Mouse (Mus musculus): ENCODE measurements around the gene Zfp786.
"Not testable (repeated sequence)": the region's sequence is repeated elsewhere in the genome, so short reads cannot be mapped to it uniquely, and the experiment has no call there.

Zfp786 gene

DNA sequence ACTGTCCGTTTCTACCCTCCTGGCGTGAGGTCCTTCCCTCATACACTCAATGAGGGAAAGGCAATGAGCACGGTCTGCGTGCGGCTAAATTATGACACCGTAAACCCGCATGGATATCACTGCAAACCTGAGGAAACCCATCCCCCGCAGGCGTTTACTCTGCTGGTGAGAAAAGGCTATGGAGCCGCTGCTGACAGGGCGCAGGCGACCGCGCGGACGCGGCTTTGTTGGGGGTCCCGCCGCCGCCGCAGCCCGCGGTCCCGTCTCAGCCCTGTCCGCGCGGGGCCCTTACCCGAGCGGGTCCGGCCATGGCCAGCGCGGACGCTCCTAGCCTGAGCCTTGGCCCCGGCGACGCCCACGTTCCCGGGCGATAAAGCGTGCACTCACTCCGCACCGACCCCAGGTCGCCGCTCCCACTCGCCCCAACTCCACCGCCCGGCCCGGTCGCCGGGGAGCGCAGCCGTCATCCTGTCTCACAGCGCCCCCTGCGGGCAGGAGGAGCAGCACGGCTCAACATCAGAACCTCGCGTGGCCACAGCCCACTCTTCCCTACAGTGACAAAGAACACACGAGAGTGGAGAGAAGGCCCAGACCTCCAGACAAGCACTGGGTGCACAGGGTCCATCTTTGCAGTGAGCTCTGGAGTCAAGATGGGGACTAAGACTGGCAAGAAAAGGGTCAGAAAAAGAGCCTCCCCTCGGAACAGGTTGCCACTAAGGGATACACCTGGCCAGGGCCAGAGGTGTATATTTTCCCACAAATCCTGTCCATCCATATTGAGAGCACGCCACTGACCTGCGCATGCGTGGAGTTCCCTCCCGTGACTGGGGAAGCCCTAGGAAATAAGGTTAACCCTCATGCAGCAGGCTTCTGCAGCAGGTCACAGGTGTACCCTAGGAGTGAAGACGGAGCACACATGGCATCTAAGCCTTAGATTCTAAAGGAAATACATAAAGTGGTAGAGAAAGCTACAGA, at the start of gene Zfp786:
Gene Zfp786, minus strand, starts transcription at position 764 of the 975 bp plus-strand sequence.
- peak; percentile 98 for DNase-seq

DNA sequence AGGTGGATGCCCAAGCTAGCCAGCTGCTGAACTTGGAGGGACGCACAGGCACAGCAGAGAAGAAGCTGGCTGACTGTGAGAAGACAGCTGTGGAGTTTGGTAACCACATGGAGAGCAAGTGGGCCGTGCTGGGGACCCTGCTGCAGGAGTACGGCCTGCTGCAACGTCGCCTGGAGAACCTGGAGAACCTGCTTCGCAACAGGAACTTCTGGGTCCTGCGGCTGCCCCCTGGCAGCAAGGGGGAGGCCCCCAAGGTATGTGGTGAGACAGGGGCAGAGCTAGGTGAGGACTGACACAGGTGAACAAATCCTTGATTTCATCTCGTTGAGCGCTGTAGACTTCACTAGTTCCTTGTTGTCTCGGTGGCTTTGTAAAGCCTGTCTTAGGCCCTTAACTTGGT, 49.5 kb upstream of the Zfp786 start:
- DNase-seq: no peak

DNA sequence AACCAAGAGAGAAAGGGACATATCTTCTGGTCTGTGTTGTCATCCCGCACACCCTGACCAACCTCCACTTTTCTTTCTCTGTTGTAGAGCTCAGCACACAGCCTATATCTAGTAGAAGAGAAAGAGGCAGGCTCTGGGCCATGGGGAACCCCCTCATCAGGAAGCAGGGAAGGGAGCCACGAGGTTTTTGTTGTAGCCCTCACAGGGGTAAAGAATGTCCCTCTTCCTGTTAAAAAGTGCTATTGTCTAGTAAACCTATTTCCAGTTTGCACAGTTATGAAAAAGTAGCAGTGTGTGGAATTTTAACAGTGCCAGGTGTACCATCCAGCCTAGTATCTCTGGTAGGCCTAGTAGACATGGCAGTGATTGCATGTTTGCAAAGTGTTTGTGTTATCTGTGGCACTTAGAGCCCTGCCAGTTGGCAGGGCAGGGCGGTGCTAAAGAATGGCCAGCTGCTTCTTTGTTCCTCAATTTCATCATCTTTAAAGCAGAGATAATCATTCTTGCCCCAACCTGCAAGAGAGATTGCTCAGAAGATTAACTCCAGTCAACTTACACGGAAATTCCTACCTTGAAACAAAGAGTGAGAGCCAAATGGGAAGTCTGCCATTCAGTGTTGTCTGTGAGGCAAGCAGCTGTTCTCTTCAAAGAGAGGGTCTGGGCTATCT, 48.5 kb upstream of the Zfp786 start:
- DNase-seq: no peak

DNA sequence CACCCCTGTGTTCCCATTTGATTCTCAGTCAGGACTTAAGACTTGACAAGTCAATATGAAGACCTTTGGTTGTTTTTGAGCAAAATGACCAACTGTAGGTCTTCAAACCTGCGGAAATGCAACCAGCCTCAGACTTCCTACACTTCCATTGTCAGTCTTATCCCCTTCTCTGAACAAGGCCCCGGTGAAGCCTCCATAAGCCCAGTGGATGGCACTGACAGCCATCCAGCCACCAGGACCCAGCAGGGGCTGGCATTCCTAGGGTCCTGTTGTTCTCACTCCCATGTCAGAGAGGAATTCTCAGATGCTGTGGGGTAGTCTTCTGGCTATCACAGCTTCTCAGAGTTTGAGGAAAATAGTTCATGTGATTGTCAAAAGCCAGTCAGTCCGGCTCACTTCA, 47.9 kb upstream of the Zfp786 start:
- DNase-seq: no peak

DNA sequence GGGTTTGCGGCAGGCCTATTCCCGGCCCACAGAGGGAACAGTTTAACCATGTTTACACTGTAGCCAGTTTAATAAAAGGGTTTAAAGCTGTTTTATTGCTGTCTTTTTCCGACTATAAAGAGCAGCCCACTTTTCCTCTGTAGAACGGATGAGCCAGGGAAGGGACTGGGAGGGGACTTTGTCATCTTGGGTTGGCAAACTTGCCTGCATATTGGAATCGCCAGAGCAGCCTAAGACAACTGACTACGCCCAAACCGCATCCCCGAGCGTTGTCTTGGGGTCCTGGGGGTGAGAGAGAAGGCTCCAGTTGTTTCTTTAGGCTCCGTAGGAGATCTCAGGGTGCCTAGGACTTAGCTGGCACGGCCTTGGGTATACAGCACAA, 47.5 kb upstream of the Zfp786 start:
- no peak for DNase-seq

DNA sequence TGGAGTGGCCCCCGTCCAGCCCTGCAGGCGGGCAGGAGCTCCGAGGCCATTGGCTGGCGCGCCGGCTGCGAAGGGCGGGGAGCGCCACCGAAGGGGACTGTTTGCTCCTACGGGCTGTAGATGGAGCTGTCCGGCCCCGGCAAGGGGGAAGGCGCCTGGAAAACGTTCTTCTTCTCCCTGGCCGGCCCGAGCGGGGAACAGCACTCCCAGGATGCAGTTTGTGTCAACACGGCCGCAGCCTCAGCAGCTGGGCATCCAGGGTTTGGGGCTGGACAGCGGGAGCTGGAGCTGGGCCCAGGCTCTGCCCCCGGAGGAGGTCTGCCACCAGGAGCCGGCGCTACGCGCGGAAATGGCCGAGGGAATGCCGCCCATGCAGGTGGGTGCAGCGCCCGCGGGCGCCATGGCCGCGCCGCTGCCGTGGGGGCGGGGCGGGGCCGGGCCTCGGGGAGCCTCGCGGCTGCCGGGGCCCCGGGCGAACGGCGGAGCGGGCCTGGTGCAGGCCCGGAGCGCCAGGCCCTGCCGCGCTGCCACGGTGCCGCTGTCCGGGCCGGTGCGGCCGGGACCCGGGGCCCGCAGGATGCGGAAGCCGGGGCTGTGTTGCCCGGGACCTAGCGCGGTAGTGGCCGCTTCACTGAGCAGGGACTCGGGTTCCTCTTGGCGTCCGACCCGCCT, 46.9 kb upstream of the Zfp786 start:
- peak; percentile 86 for DNase-seq

DNA sequence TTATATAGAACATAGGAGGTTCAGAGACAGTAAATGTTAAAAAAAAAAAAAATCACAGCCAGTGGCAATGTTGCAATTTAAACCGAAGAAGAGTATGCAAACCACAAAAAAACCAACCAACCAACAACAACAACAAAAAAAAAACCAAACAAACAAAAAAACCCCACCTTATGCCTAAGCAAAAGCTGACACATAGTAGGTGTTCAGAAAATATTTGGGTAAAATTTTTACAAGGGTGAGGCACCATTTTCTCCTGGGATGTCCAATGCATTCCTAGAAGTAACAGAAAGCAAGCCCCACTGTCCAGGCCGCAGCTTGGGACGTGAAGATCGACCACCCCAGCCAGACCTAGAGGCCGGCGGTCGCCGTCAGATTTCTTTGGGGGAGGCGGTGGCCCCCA, 46.4 kb upstream of the Zfp786 start, which contains the start of gene Zfp282:
Gene Zfp282, plus strand, starts transcription at position 147 of the 400 bp plus-strand sequence.
- DNase-seq: no peak

DNA sequence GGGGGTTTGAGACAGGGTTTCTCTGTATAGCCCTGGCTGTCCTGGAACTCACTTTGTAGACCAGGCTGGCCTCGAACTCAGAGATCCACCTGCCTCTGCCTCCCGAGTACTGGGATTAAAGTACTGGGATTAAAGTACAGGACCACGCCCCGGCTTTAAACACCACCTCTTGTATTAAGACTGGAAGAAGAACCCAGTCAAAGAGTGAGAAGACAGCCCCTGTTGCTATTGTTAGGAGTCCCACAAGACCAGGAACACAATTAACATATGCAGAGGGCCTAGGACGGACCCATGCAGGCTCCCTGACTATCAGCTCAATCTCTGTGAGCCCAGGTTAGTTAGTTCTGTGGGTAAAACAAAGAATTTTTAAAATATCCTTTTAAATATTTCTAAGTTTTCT, 41.6 kb upstream of the Zfp786 start:
- no peak for DNase-seq

DNA sequence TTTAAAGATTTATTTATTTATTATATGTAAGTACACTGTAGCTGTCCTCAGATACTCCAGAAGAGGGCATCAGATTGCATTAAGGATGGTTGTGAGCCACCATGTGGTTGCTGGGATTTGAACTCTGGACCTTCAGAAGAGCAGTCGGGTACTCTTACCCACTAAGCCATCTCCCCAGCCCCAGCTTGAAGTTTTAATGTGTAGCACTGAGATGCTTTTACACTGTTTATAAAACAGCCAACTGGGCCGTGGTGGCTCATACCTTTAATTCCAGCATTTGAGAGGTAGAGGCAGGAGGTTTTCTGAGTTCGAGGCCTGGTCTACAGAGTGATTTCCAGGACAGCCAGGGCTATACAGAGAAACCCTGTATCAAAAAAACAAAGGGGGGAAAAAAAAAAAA, 27.1 kb upstream of the Zfp786 start:
- not testable (repeated sequence) for DNase-seq

DNA sequence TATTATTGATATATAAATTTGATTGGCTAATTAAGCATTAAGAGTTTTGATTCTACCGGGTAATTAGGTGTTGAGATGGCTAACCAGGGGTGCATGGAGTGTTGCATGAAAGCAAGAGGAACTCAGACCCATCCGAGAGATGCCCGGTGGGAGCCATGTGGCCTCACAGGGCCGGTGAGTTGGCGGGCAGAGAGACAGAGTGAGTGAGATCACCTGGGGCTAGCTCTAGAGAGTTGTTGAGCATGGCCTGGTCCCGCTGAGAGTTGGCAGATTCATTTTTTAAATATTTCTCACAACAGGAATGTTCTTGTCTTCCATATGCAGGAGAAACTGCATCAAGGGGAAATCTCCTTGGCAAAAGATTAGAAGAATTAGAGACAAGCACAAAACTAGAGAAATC, 26.6 kb upstream of the Zfp786 start:
- DNase-seq: no peak

DNA sequence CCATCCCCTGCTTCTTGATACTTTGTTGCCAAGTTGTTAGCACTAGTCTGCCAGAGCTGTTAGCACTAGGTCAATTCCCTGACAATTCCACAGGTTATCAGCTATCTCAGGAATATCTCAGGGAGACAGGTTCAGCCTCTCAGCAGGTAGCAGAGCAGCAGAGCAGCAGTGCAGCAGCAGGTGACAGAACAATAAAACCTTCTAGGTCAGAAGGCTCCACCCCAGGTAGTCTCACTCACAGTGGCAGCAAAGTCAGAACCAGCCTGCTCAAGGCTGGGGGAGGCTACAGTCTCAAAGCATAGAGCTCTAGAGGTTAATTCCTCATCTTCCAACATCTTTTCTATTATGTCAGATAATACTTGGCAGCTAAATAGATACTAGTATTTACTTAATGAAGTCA, 15.1 kb upstream of the Zfp786 start:
- no peak for DNase-seq

DNA sequence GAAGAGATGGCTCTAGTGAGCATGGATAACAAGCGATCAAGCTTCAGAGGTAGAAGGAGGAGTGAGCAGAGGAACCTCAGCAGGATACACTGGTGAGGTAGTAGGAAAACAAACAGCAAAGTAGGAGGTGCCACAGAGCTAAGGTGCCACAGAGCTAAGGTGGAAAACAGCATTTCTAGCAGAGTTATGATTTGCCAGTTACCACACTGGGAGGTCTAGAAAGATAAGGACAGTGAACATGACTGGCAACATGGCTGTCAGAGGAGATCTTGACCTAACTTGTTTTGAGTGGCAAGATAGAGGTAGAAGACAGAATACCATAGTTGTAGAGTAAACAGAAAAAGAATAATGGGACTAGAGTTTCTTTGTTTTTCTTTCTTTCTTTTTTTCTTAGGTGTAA, 11.7 kb upstream of the Zfp786 start:
- DNase-seq: no peak

DNA sequence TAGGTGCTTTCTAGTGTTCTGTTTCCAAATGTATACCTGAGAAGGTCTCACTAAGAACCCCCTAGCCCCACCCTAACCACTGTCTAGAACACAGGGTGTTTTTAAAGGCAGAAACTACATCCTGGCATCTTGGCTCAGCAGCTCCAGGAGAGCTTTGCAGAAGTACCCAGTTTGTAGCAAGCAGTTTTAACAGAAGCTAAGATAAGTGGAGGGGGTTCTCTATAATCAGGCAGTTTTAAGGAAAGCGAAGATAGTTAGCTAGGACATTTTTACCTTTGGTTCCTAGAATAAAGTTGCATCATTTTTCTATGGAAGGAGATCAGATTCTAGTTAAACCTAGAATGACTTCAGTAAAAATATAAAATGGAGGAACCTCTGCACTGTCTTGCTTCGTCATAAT, 11.2 kb upstream of the Zfp786 start:
- no peak for DNase-seq

DNA sequence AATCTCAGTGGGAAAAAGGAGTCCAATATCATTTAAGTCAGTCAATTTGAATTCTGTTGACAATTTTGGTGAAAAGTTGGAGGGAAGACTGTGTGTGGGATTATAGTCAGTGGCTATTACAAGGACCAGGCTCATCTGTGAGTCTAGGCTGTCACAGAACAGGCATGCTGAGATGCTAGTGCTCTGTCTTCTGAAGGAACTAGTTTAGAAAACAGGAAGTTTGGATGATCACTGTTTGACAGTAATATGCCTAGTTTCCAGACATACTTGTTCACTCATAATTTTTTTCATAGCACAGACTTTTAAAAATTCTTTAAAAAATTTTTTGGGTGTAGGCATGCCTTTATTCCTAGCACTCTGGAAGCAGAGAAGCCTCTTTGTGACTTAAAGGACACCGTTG, 10.4 kb upstream of the Zfp786 start:
- DNase-seq: no peak

DNA sequence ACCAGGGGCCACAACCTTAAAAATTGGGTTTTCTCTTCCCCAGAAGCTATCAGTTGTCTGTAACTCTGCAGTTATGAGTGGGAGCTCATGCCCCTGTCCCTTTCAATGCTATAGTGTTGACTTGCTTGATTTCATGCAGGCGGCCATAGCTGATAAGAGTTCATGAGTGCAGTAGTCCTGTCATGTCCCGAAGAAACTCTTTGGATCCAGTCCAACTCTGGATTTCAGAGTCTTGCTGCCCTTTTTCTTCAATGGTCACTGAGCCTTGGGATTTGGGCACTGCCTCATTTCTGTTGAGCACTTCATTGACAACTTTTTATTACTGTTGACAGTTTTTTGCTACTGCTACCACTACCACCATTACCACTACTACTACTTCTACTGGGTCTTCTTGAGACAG, 7.0 kb upstream of the Zfp786 start:
- DNase-seq: no peak

DNA sequence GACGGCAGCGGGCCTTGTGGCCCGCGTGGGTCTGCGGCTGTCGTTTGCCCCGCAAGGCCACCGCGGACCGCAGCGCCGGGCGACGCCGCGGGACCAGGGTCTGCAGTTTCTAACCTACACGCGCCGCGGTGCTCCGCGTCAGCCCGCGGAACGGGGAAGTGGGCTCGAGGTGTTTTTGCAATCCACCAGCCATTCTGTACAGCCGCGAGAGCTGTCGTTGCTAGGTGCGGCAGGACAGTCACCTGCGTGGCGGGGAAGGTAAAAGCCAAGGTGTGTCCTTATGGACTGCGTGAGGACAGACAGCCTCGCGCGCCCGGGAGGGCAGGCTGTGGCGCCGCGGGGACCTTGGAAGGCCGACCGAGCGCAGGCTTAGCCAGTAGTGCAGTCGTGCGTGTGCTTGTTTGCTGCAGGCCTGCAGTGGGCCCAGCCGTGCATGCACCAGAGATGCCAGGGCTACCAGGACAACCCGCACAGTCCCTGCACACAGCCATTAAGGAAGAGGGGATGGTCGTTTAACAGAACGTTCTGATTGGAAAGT, 5.4 kb upstream of the Zfp786 start:
- DNase-seq: peak; percentile 43

DNA sequence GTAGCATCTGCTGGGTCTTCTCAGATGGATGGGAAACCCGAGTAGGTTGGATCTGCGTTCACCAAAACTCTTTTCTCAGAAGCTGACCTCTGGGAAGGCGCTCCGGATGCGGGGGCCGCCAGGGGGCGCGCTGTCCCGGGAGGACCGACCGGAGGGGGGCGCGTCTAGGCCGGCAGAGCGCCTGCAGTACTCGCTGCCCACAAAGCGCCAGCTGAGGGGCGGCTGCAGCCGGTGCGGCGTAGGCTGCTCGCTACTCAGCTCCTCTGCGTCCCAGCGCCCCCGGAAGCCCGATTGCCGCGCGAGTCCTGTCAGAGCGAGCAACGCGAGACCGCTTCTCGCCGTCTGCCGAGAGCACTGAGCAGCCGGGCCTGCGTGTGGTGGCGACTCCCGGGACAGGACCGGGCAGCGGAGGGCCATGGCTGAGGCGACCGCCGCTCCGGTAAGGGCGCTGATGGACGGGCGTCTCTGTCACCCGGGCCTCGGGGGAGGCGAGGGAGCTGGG, 4.9 kb upstream of the Zfp786 start, which contains the start of gene Zfp398:
Gene Zfp398, plus strand, starts transcription at position 180 of the 502 bp plus-strand sequence.
- DNase-seq: peak; percentile 98

DNA sequence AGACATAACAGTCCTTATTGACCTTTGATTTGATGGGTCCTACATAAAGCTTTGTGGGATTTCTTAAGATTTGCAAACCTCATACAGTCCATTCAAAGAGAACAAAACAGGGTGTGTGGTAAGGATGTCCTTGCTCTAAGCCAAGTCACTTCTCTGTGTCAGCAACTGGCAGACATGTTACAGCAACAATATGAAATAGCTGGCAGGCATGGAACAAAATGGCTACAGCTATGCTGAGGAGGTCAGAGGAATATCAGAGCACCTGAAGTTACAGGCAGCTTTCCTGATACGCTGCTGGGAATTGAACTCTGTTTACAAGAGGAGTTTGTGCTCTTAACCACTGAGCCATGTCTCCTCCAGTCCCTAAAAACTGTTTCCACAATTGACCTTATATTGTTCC, 1.6 kb upstream of the Zfp786 start:
- no peak for DNase-seq

DNA sequence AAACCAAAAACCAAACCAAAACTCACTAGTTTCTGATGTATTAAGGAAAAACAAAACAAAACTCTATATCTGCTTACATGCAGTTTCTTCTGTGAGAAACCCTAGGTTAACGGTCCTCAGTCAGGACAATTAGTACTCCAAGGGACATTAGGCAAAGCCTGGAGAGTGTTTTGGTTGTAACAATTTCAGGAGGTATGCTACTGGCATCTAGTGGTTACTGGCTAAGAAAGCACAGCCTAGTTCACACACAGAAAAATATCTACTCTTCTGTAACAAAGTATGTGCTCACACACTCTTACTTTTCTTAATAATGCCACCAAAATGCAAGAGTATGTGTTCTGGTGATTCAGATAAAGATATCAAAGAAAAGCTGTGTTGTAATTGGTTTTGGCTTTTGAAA, 1.7 kb downstream of the Zfp786 start:
- DNase-seq: no peak

DNA sequence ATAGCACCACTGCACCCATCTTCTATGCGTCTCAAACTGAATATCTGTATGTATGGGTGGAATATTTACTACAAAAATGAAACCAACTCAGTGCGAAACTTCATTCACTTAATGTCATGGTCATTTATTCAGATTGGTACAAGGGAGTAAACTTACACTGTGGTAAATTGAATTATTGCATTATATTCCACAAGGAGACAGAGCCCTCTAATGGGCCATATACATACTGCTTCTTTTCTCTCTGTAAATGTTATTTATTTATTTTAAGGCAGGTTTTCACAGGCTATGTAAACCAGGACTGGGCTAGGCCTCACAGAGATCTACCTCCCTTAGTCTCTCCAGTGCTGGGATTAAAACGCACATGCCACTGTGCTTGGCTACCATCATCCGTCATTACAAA, 3.2 kb downstream of the Zfp786 start:
- DNase-seq: no peak

DNA sequence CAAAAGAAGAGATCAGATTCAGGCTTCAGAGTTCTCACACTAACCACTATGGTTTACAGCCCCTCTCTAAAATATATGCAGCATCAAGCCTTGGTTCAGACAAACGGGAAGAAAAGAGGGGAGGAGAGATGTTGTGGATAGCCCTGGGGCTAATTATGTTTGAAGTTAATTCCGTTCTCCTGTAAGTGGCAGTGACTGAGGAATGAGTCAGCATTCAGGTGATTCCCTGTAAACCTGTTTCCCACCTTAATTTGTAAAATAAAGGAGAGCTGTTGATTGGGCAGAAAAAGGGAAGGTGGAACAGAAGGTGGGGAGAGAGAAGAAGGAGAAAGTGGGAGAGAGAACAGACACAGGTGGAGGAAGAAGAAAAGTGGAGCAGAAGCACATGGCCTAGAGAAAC, 6.4 kb downstream of the Zfp786 start:
- no peak for DNase-seq

DNA sequence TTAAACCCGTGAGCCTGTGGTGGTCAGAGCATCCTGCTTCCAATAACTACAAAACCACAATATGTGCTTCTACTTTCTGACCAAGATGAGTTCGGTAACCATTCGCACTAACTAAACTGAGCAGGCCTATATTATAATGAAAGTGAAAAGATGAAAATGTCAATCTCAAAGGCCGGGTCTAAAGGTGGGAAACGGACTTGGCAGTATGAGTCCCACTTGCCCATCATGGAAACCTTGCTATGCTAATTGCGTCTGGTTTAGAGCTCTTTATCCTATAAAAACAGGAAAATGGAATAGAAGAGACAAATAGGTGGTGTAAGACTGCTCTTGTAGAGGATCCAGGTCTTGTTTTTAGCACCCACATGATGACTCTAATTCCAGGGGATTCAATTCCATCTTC, 8.9 kb downstream of the Zfp786 start:
- no peak for DNase-seq

DNA sequence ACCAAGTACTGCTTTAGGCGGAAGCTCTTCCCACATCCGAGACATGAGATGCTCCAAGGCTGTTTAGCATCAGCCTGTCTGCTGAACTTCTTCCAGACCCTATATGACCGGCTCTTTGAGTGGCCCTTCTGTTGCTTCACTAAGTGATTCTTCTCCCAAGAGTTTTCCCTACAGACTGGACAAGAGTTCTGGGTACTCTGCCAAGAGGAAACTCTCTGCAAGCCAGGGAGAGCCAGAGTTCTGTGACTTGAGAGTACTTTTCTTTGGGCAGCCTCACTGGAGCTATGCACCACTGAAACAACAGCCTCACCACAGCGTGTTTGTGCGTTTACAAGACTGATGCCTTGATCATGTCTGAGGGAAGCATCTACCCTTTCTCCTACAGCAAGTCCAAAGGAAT, 9.4 kb downstream of the Zfp786 start:
- no peak for DNase-seq

Measured in right cerebral cortex, postnatal 4 days (tissue).